Mouse (Mus musculus) testis, postnatal 10 days (tissue): ENCODE measurements around the gene Zfp790.
"Not testable (repeated sequence)": the region's sequence is repeated elsewhere in the genome, so short reads cannot be mapped to it uniquely, and the experiment has no call there.

Source experiments
- DNase-seq: peaks from one replicate; pipeline ENCODE4 v3.0.0; 2021; ENCODE audit warnings: low spot score

Gene Zfp790

GRCm38 (mm10) chr7:29842105-29842504, 26.2 kb downstream of the Zfp790 start:
- no peak for DNase-seq

DNA sequence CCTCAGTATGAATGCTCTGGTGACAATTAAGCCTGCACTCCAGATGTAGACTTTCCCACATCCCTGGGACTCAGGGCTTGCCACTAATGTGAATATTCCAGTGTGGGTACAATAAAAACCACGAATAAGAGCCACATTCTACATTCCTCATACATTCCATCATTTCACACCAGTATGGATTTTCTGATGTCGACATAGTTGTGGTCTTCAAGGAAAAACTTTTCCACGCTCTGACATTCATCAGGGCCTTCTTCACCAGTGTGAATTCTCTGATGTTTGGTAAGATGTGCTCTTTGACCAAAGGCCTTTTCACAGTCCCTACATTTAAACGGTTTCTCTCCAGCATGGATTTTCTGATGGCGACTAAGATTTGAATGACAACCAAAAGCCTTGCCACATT, 28.7 kb downstream of the Zfp790 start:
- DNase-seq: no peak

DNA sequence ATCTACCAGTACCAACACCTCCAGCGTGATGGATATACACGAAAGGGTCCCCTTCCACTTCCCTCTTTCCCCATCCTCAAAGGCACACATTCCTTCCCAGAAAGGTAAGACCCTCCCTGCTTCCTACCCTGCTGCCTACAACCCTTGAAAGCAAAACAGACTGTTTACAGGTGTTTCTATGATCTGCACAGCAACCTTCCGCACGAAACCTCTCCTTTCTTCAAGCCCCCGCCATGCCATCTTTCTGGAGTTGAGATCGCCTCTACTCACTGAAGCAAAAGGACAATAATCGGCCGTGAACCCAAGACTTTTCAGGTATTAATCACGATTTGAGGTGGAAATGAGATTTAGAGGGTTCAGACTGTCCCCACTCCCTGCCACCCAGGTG, 36.9 kb downstream of the Zfp790 start:
- DNase-seq: no peak

DNA sequence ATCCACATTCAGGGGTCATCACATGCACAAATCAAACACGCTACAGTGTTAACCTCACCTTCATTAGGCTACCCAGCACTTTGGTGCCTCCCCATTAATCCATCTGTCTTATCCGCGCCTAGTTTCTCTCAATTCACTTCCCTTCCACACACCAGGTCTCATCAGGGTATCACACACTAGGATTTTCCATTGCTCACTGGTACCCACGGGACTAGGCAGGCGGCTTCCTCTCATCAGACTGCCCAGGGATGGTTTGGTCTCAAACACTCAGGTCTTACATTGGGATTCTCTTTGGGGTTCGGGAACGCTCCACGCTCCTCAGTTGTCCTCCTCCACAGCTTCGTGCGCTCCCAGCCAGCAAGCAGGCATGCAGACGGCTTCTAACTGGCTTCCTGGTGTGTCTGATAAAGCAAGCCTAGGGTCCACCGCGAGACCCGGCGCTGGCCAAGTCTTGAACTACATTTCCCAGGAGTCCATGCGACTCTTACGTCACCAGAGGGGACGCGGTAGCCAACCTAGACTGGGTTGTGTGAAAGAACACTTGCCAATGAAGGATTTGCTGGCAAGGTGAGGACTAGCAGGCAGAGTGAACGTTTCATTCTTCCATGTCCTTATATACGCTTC, 37.4 kb downstream of the Zfp790 start, which contains the start of gene Zfp940:
TSS of gene Zfp940 (minus strand) at position 451 of the 624 bp plus-strand sequence.
- peak; percentile 83 for DNase-seq

DNA sequence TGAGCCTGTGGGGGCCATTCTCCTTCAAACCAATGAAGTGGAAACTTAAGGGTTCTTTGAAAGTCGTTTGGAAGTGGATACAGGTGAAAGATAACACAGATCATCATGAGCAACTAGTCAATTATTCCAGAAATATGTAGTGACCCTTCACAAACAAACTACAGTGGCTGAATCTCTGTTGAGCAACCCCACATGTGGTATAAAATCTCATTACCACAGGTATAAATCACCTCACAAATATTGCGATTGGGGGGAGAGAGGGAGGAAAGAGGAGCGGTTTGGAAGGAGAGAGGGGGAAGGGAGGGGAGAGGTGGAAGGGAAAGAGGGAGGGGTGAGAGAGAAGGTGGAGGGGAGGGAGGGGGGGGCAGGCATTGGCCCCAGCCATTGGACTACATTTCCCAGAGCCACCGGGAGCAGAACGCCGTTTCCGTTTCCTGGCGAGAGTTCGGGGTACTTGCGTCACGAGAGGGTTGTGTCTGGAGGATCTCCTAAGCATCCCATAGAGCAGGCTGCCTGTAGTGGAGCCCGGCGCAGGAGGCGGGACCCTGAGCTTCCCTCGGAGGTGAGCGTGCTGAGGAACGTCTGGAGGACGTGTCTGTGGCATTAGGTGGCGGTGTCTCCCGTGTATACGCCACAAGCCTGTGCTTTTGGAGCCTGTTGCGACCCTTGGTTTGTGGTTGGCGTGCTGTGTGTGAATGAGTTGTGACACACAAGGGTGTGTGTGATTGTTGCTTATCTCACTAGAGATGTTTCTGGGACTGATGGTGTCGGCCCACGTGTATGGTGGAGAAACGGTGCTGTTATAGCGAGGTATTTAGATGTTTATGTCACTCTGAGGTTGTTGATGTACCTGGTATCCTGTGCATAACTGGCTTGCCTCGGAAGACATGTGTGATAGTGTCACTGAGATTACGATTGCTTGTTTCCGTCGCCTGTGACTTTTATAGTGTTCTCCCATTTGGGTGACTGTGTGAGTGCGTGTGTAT, 43.9 kb downstream of the Zfp790 start, which contains the start of gene Zfp420:
TSS of gene Zfp420 (plus strand) at position 448 of the 986 bp plus-strand sequence.
- DNase-seq: peak; percentile 85

DNA sequence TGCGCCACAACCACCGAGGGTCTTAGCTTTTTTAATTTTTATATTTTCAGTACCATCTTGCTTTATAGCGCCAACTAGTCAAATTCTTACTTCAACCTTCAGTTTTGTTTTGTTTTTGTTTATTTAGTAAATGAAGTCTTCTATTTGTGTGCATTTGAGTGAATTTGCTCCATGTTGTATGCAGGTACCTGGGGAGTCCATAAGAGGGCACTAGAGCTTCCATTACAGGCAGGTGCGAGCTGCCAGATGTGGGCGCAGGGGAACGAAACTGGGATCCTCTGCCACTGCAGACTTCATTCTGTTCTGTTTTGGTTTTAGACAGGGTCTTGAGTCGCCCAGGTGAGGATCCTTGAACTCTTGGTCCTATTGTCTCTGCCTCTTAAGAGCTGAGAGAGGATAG, 45.7 kb downstream of the Zfp790 start:
- DNase-seq: no peak

GRCm38 (mm10) chr7:29874256-29874655, 58.3 kb downstream of the Zfp790 start:
- DNase-seq: no peak

- DNase-seq: not testable (repeated sequence)
These were observed 61.6 kb downstream of the Zfp790 start for GRCm38 (mm10) chr7:29877561-29877960.

DNA sequence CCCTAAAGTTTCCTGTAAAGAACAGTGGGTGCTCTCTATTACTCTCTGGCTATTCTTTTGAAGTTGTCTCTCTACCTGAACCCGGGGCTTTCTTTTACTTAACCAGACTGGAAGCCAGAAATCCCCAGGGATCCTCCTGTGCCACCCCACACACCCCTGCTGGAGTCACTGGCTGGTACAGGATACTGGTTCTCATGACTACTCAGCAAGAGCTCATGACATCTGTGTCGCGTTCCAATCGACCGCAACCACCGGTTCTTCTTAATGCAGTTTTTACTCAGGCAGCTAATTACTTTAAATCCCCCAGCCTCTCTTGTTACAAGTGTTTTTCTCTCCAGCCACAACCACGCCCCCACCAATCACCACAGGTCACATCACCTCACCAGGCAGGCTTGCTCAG, 64.1 kb downstream of the Zfp790 start:
- DNase-seq: no peak
